Mouse (Mus musculus) macrophage (primary cell): ENCODE results near the gene Foxp1. TPM values are rescaled to one million over a fixed set of nuclear protein-coding genes. Genes with fewer than 3 reads are reported as not detected.

Experiments used
- H3K27ac ChIP-seq: fragments of 350-480 bp; formaldehyde crosslinking; 2 replicates; pipeline ENCODE4 v1.9.0; 2021
- H3K36me3 ChIP-seq: fragments of 350-480 bp; formaldehyde crosslinking; 2 replicates; pipeline ENCODE4 v1.9.0; 2021; ENCODE audit errors: inconsistent target
- H3K4me3 ChIP-seq: fragments of 350-480 bp; formaldehyde crosslinking; 2 replicates; pipeline ENCODE4 v1.9.0; 2021; ENCODE audit errors: inconsistent target
- H3K79me2 ChIP-seq: fragments of 350-480 bp; formaldehyde crosslinking; 2 replicates; pipeline ENCODE4 v1.9.0; 2021; ENCODE audit errors: inconsistent target
- WGBS: methylation state at CpG from one replicate; pipeline ENCODE4 v1.1.7; 2026; ENCODE audit warnings: inconsistent platforms; ENCODE audit not compliant: missing documents; 5-methylcytosine and 5-hydroxymethylcytosine counted together
- polyA plus RNA-seq: library from polyadenylated mRNA; stranded (reverse); fragments of 250-400 nt; gene quantifications from 3 replicates; pipeline ENCODE4 v1.2.4, GENCODE M21; 2018; ENCODE audit warnings: inconsistent platforms

The Foxp1 gene
- polyA plus RNA-seq, 1 experiment from 2014 or later = 38.9 TPM

GRCm38 (mm10) chr6:99392484-99392883 is 130.0 kb downstream of the Foxp1 start:
- no peak overlapping the region for H3K4me3 ChIP-seq
- WGBS = 57% methylated on average over 6 of the region's 6 CpGs
- no peaks in the 10 kb centered on the region for H3K36me3 ChIP-seq
- H3K79me2 ChIP-seq = peaks cover 11% of the 10 kb centered on the region; the same call in 1 of the 2 replicates
- H3K27ac ChIP-seq = 0 out of 2 replicates have a peak overlapping the region, but pooled peaks have one; percentile 10

- H3K4me3 ChIP-seq = no peak overlapping the region
- peaks cover 13% of the 10 kb centered on the region; the same call in 1 of the 2 replicates for H3K79me2 ChIP-seq
- H3K36me3 ChIP-seq = no peaks in the 10 kb centered on the region
- WGBS = 10% methylated on average over 19 of the region's 19 CpGs
- peak overlapping the region; percentile 96 for H3K27ac ChIP-seq
These were observed 133.5 kb downstream of the Foxp1 start for GRCm38 (mm10) chr6:99388741-99389675.

- Histone ChIP-seq H3K27ac (peak overlapping the region; percentile 96), H3K79me2 (peaks cover 13% of the 10 kb centered on the region; the same call in 1 of the 2 replicates), H3K36me3 (no peaks in the 10 kb centered on the region), H3K4me3 (no peak overlapping the region)
- 33% methylated on average over 5 of the region's 5 CpGs for WGBS
These were observed 134.5 kb downstream of the Foxp1 start for GRCm38 (mm10) chr6:99388023-99388422.

GRCm38 (mm10) chr6:99385059-99385604 is 137.4 kb downstream of the Foxp1 start:
- Histone ChIP-seq H3K36me3 (no peaks in the 10 kb centered on the region), H3K79me2 (peaks cover 6% of the 10 kb centered on the region; the same call in 1 of the 2 replicates), H3K4me3 (no peak overlapping the region), H3K27ac (no peak overlapping the region)
- 47% methylated on average over 2 of the region's 2 CpGs for WGBS

GRCm38 (mm10) chr6:99383846-99384472 is 138.6 kb downstream of the Foxp1 start:
- Histone ChIP-seq H3K4me3 (no peak overlapping the region), H3K27ac (peak overlapping the region; percentile 37; the same call in 1 of the 2 replicates), H3K79me2 (peaks cover 6% of the 10 kb centered on the region; the same call in 1 of the 2 replicates), H3K36me3 (no peaks in the 10 kb centered on the region)
- WGBS = 40% methylated on average over 4 of the region's 4 CpGs

- 74% methylated on average over 5 of the region's 5 CpGs for WGBS
- Histone ChIP-seq H3K27ac (no peak overlapping the region), H3K36me3 (no peaks in the 10 kb centered on the region), H3K79me2 (no peaks in the 10 kb centered on the region), H3K4me3 (no peak overlapping the region)
These were observed 142.4 kb downstream of the Foxp1 start for GRCm38 (mm10) chr6:99380146-99380545.

- Histone ChIP-seq H3K4me3 (no peak overlapping the region), H3K27ac (no peak overlapping the region), H3K79me2 (no peaks in the 10 kb centered on the region), H3K36me3 (no peaks in the 10 kb centered on the region)
- 92% methylated on average over 7 of the region's 7 CpGs for WGBS
These were observed 143.4 kb downstream of the Foxp1 start for GRCm38 (mm10) chr6:99378997-99379710.

- Histone ChIP-seq H3K4me3 (no peak overlapping the region), H3K36me3 (no peaks in the 10 kb centered on the region), H3K27ac (no peak overlapping the region), H3K79me2 (no peaks in the 10 kb centered on the region)
- 80% methylated on average over 4 of the region's 4 CpGs for WGBS
These were observed 144.8 kb downstream of the Foxp1 start for GRCm38 (mm10) chr6:99377716-99378115.

- Histone ChIP-seq H3K36me3 (no peaks in the 10 kb centered on the region), H3K4me3 (no peak overlapping the region), H3K79me2 (no peaks in the 10 kb centered on the region), H3K27ac (no peak overlapping the region)
- 94% methylated on average over 2 of the region's 2 CpGs for whole genome bisulfite sequencing
These were observed 145.4 kb downstream of the Foxp1 start for GRCm38 (mm10) chr6:99377131-99377530.

- H3K4me3 ChIP-seq = no peak overlapping the region
- H3K79me2 ChIP-seq = no peaks in the 10 kb centered on the region
- H3K36me3 ChIP-seq = no peaks in the 10 kb centered on the region
- WGBS = 88% methylated on average over 8 of the region's 8 CpGs
- no peak overlapping the region for H3K27ac ChIP-seq
These were observed 145.8 kb downstream of the Foxp1 start for GRCm38 (mm10) chr6:99376721-99377120.

- H3K4me3 ChIP-seq = no peak overlapping the region
- H3K36me3 ChIP-seq = no peaks in the 10 kb centered on the region
- WGBS = 65% methylated on average over 6 of the region's 6 CpGs
- no peak overlapping the region for H3K27ac ChIP-seq
- no peaks in the 10 kb centered on the region for H3K79me2 ChIP-seq
These were observed 146.7 kb downstream of the Foxp1 start for GRCm38 (mm10) chr6:99375865-99376264.

- Histone ChIP-seq H3K27ac (no peak overlapping the region), H3K4me3 (no peak overlapping the region), H3K36me3 (no peaks in the 10 kb centered on the region), H3K79me2 (no peaks in the 10 kb centered on the region)
- WGBS = 53% methylated on average over 4 of the region's 4 CpGs
These were observed 147.1 kb downstream of the Foxp1 start for GRCm38 (mm10) chr6:99375376-99375775.

GRCm38 (mm10) chr6:99374448-99375271 is 147.9 kb downstream of the Foxp1 start:
- no peak overlapping the region for H3K27ac ChIP-seq
- WGBS = 54% methylated on average over 19 of the region's 19 CpGs

More at GRCm38 (mm10) chr6:99374448-99375271, 147.9 kb downstream of the Foxp1 start:
- Histone ChIP-seq H3K36me3 (no peaks in the 10 kb centered on the region), H3K79me2 (no peaks in the 10 kb centered on the region), H3K4me3 (no peak overlapping the region)
